Mouse (Mus musculus) megakaryocyte-erythroid progenitor cell, adult 5 weeks (primary cell): ENCODE results near the gene Stk16. TPM values are rescaled to one million over a fixed set of nuclear protein-coding genes. Genes with fewer than 3 reads are reported as not detected.

Experiments used
- polyA plus RNA-seq: library from polyadenylated mRNA; stranded (reverse); fragments of >175 nt; gene quantifications from 2 replicates; pipeline ENCODE4 v1.2.3, GENCODE M21; 2012

Stk16 gene
- polyA plus RNA-seq = 240 and 305 TPM in 2 replicates

GRCm38 (mm10) chr1:75210136-75211087 lies at the start of gene Stk16, which contains the start of gene Glb1l:
Gene Stk16 (plus strand): TSS chr1:75210838.
Gene Glb1l (minus strand): TSS chr1:75210813.

GRCm38 (mm10) chr1:75168472-75169464 lies 41.9 kb upstream of the Stk16 start, which contains the start of gene Zfand2b:
Gene Zfand2b (plus strand): TSS chr1:75168646.

GRCm38 (mm10) chr1:75180105-75180590 lies 30.5 kb upstream of the Stk16 start, which contains the start of gene Abcb6:
Gene Abcb6 (minus strand): TSS chr1:75180392.

DNA sequence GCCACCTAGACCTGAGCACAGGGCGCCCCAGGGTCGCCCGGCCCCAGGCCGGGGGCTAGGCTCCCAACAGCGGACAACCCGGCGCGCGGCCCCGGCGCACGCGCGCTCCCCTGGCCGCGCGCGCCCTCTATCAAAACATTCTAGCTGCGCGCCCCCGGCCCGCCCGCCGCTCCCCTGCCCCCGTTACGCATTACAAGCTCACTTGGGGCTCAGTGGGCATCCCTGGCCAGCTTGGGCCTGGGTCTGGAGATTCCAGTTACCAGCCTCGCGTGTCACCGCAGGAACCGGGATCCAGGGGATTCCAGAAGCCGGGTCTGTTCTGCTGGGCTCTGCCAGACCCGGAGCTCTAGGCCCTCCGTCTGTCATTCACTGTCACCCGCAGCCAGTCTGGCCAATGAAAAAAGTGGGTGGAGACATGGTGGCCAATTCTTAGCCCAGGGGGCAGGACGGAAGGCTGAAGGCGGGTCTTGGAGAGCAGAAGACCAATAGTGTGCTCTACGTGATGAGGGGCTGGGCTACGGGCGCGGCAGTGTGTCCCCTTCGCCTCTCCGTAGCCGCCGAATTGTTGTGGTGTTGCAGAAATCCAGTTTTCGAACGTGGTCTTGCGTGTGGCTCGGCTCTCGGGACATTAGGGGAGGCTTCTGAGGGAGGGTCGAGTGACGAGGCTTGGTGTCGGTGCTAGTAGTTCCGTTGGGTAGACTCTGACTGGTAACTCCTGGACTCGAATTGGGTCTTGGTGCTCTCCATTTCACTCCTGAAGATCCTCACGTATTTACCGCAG lies 18.8 kb upstream of the Stk16 start, which contains the start of the genes Ankzf1 and Atg9a:
Ankzf1 (plus strand) TSS at position 530 of the 781 bp plus-strand sequence.
Atg9a (minus strand) TSS at position 575 of the 781 bp plus-strand sequence.

GRCm38 (mm10) chr1:75219531-75219930 lies 8.9 kb downstream of the Stk16 start, which contains the start of gene Tuba4a:
Gene Tuba4a (minus strand): TSS chr1:75219865.

DNA sequence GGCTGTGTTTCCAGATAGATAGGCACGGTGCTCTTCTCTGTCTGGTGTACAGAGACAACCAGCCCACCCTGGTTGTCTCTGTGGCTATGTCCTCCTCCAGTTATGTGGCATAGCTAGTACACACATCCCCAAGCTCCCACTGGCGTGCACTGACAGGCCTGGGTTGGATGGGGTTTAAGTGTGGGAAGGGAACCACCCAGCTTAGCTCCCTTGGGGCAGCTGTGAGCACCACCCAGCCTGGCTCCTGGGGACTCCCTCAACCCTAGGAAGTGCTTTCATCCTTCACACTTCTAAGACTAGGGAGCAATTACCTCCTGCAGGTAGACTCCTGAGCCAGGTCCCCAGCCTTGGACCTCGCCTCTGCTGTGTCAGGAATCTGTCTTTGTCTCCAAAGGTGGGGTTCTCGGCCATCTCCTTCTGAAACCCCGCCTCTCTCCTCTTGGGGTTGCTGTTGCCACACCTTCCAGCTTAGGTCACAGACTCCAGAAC lies 21.1 kb downstream of the Stk16 start, which contains the start of gene A630095N17Rik:
A630095N17Rik (minus strand) TSS at position 439 of the 489 bp plus-strand sequence.

DNA sequence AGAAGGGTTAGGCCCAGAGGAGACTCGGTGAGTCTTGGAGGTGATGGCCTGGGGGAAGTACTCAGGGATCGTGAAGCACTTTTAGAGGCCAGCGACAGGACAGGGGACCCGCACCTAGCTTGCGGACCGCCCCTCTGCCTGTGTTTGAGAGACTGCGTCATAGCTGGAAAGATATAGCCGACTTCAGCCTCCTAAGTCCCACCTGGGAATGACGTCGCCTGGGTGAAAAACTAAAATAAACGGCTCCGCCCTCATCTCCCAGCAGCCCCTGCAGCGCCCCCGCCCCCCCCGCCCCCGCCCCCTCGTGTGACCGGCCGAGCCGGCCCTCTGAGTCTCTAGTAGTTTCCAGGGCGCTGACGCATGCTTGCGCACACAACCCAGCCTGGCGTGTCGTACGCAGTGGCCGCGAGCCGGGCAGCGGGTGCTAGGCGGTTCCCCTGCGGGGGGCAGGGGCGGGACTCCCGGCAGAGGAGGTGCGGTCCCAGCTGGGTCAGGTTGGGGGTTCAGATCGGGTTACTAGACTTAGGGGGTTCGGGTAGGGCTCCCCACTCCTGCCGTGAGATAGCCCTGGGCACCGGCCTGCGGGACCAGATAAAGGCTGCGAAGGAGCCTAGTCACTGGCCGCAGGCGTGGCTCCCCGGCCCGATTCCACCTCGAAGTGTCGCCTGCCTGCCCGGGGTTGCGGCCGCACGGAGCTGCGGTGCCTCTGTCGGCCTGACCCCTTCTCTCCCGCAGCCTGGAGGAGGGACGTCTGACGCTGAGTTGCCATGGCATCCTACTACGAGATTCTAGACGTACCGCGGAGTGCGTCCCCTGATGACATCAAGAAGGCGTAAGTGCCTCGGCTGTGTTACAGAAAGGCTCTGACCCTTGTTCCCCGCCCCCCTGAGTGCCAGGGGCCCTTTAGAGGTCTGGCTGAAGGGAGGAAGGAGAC lies 25.7 kb downstream of the Stk16 start, which contains the start of gene Dnajb2:
Dnajb2 (plus strand) TSS at position 290 of the 934 bp plus-strand sequence.

DNA sequence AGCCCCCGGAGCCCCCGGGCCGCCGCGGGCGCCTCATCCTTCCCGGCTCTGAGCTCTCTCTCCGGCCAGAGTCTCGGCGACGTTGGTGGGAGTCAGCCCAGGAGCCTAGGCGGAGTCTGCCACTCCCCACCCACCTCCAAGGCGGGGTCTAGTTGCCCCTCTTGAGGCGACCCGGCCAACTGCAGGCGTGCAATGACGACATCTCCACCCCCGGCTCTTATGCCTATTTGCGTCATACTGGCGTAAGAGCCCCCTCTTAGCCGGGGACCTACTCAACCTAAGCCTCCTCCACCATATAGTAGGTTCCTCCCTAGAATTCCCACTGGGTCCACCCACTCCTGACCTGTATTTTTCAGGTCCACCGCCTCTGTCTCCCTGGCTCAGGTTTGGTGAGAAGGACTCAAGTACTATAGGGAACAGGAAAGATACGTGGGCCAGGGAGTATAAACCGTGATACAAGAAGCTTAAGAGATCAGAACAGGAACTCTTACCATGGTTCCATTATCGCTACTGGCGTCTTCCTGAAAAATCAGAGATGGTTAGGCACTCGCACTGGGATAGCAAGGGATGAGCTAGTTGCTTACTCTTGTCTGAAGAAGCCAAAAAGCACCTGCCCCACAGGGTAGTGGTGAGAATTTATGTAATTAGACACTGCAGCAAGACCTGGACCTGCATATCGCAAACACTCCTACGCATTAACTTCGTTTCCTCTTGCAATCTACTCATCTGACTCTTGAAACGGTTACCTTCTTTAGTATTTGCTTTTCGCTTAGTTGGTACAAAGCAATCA lies 53.6 kb downstream of the Stk16 start, which contains the start of gene Ptprn:
Ptprn (minus strand) TSS at position 412 of the 790 bp plus-strand sequence.

Other genes starting within 250 kb of the Stk16 start
- 0.23 and 0.86 TPM in 2 replicates for gene Nhej1, start 85.6 kb upstream of the Stk16 start, polyA plus RNA-seq
- gene Slc23a3, start 76.9 kb upstream of the Stk16 start, polyA plus RNA-seq = 0.04 and 0.11 TPM in 2 replicates
- gene Cnppd1, start 68.1 kb upstream of the Stk16 start, polyA plus RNA-seq = 46.0 and 48.0 TPM in 2 replicates
- gene Retreg2, start 68.1 kb upstream of the Stk16 start, polyA plus RNA-seq = 76.7 and 81.7 TPM in 2 replicates
- 17.3 and 19.8 TPM in 2 replicates for gene Zfand2b, start 42.2 kb upstream of the Stk16 start, polyA plus RNA-seq
- 2.1 and 2.5 TPM in 2 replicates for gene Abcb6, start 30.4 kb upstream of the Stk16 start, polyA plus RNA-seq
- gene Ankzf1, start 18.7 kb upstream of the Stk16 start, polyA plus RNA-seq = 9.1 and 10.4 TPM in 2 replicates
- gene Atg9a, start 18.6 kb upstream of the Stk16 start, polyA plus RNA-seq = 37.1 and 46.0 TPM in 2 replicates
- 1.1 and 1.2 TPM in 2 replicates for gene Glb1l, start within 50 bp of the Stk16 start, polyA plus RNA-seq
- gene Tuba4a, start 9.0 kb downstream of the Stk16 start, polyA plus RNA-seq = 122 and 162 TPM in 2 replicates
- not detected in 2 replicates for gene A630095N17Rik, start 21.3 kb downstream of the Stk16 start, polyA plus RNA-seq
- 10.7 and 13.4 TPM in 2 replicates for gene Dnajb2, start 25.6 kb downstream of the Stk16 start, polyA plus RNA-seq
- 0.20 and 0.35 TPM in 2 replicates for gene Ptprn, start 53.7 kb downstream of the Stk16 start, polyA plus RNA-seq
- not detected in 2 replicates for gene Resp18, start 67.6 kb downstream of the Stk16 start, polyA plus RNA-seq
- gene Dnpep, start 107.2 kb downstream of the Stk16 start, polyA plus RNA-seq = 67.1 and 68.5 TPM in 2 replicates
- gene Des, start 149.5 kb downstream of the Stk16 start, polyA plus RNA-seq = 0.02 and 0.07 TPM in 2 replicates
- 0.53 and 1.1 TPM in 2 replicates for gene Speg, start 164.5 kb downstream of the Stk16 start, polyA plus RNA-seq
- 195 and 229 TPM in 2 replicates for gene Gmppa, start 225.1 kb downstream of the Stk16 start, polyA plus RNA-seq
- 0.04 TPM in 1 of 2 replicates, not detected in the other for gene Asic4, start 239.6 kb downstream of the Stk16 start, polyA plus RNA-seq